Mouse (Mus musculus): Measurements from ENCODE around the gene Clstn2.

- TF ChIP-seq CTCF (conservative IDR thresholded peaks at IDR 0.05; ENCODE audit: low read length) = no peak
- no peak for TF ChIP-seq NANOG (IDR thresholded peaks at IDR 0.05; ENCODE audit: borderline replicate concordance, low read length)
- TF ChIP-seq POU5F1 (IDR thresholded peaks at IDR 0.05; ENCODE audit: borderline replicate concordance, low read length) = no peak
Measured at GRCm38 (mm10) chr9:97813157-97813556, 219.8 kb downstream of the Clstn2 start.

Data from E14TG2a.4 (cell line).